Mouse (Mus musculus) lung, adult 2 months (tissue): Measurements from ENCODE around the gene Tenm3.

ENCODE experiments used
- CTCF ChIP-seq: fragments of 200-500 bp; IDR thresholded peaks from 2 replicates; pipeline ENCODE4 v1.5.1; 2011; ENCODE audit warnings: mild to moderate bottlenecking, low read length, control low read depth; ENCODE audit not compliant: insufficient read depth
- POLR2A ChIP-seq: fragments of 200-500 bp; IDR thresholded peaks from 2 replicates; pipeline ENCODE4 v1.6.1; 2011; ENCODE audit warnings: low read depth, mild to moderate bottlenecking, control low read depth, low read length, borderline replicate concordance; ENCODE audit errors: extremely low read depth

DNA sequence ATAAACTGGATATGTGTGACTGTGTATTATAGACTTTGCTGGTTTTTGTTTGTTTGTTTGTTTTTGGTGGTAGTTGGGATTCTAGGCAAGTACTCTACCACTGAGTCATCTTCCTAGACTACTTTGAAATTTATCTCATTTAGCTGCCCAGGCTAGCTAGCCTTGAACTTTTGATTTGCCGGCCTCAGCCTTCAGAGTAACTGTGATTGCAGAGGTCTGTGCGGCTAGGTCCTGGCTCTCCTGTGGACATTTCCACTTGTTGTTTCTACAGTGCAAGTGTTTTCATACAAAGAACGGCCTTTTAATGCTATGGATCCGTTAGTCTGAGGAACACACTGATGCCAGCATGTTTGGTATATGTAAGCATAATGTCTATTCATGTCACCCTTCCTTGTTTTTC, 495.4 kb downstream of the Tenm3 start:
- TF ChIP-seq POLR2A = no peak
- no peak for TF ChIP-seq CTCF
